Mouse (Mus musculus) CH12.LX (cell line): ENCODE measurements at regions not wholly inside any gene's neighbourhood (a gene's known extent, or its start where the extent isn't known, plus 50 kb on each side); places are given as distances from the start of the nearest gene placed in this dataset.

Source experiments
- CTCF ChIP-seq, 2 experiments: IDR thresholded peaks in 1 of 2; conservative IDR thresholded peaks in 1 of 2; 2 replicates each; pipeline ENCODE4 v1.5.1; 2011 to 2012; ENCODE audit warnings: low read depth in 2 of 2, low read length in 2 of 2, improper control_type of control experiment in 1 of 2, inconsistent platforms in 1 of 2, mild to moderate bottlenecking in 1 of 2, moderate library complexity in 1 of 2
- EP300 ChIP-seq: IDR thresholded peaks from 2 replicates; pipeline ENCODE4 v1.6.1; 2011; ENCODE audit warnings: low read length, improper control_type of control experiment
- JUN ChIP-seq: IDR thresholded peaks from 2 replicates; pipeline ENCODE4 v1.6.1; 2011; ENCODE audit warnings: low read depth, mild to moderate bottlenecking, low read length, improper control_type of control experiment, moderate library complexity; ENCODE audit not compliant: insufficient read depth
- MAFK ChIP-seq: IDR thresholded peaks from 2 replicates; pipeline ENCODE4 v1.6.1; 2011; ENCODE audit warnings: low read length, improper control_type of control experiment; ENCODE audit not compliant: insufficient replicate concordance

- TF ChIP-seq CTCF (conservative IDR thresholded peaks at IDR 0.05 in 1 of 2, IDR thresholded peaks at IDR 0.05 in 1 of 2; ENCODE audit: low read depth in 2 of 2, low read length in 2 of 2), result no peak
- no peak for TF ChIP-seq EP300
- no peak for TF ChIP-seq JUN
- no peak for TF ChIP-seq MAFK
Measured at GRCm38 (mm10) chr5:82899347-82899746, 455.6 kb downstream of the Tecrl start.
